Mouse (Mus musculus) G1E (cell line): ENCODE data around the gene Myo3a.

Source experiments
- CTCF ChIP-seq: IDR thresholded peaks from 2 replicates; pipeline ENCODE4 v1.5.1; 2012; ENCODE audit warnings: low read depth, low read length, inconsistent platforms, mixed read lengths
- POLR2AphosphoS5 ChIP-seq: IDR thresholded peaks from 2 replicates; pipeline ENCODE4 v1.6.1; 2012; ENCODE audit warnings: low read depth, low read length, inconsistent platforms; ENCODE audit not compliant: insufficient replicate concordance

DNA sequence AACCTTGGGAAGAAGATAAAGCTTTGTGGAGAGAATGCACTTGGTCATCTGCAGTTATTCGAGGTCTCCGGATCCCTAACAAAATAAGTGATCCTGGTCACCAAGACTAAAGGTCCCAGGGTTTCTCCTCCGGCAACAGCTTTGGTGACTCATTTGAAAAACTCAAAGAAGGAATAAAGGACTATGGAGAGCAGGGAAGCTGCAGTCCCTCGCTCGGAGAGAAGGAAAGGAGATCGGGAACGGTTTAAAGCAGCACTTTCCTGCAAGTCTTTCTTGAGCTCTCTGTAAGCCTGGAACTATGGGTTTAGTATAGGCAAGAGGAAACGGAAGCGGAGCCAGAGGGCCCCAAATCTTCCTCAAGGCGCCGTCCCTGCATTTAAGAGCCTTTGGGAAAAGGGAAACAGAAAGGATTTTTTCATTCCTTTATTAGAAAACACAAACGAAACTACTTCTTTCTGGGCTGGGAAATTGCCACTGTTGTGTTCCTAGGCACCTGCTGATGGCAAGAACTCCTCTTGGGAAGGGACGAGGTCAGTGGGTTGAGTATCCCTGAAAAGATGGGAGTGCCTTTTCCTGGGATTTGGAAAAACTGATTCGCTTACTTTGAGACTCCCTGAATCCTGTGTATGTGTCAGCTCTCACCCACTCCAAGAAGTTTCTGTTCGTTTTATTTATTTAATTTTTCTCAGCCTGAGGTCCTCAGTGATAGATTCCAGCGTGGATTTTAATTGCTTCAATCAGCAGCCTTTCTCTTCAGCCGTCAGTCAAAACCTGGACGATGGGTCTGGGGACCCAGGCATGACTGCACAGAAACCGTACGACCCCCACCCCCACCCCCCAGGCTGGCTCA lies 393.9 kb downstream of the Myo3a start:
- no peak for TF ChIP-seq CTCF
- no peak for TF ChIP-seq POLR2AphosphoS5
